Mouse (Mus musculus) CH12.LX (cell line): ENCODE data around the gene Wwp2. TPM values are rescaled to one million over a fixed set of nuclear protein-coding genes. Genes with fewer than 3 reads are reported as not detected.
A peak's percentile ranks its signal among the peaks of the same experiment; 100 is the strongest.

Source experiments
- DNase-seq: peaks from one replicate; pipeline ENCODE4 v3.0.0-alpha.2; 2013; ENCODE audit errors: extremely low read depth
- H3K27ac ChIP-seq: 2 replicates; pipeline ENCODE4 v1.5.1; 2012; ENCODE audit warnings: low read depth, mild to moderate bottlenecking, control low read depth, moderate library complexity; ENCODE audit not compliant: insufficient read depth
- H3K27me3 ChIP-seq: replicated peaks from 2 replicates; pipeline ENCODE3; 2012; ENCODE audit warnings: inconsistent platforms
- H3K36me3 ChIP-seq, 2 experiments: replicated peaks in 1 of 2; 2 replicates each; pipeline versions ENCODE3 to v1.6.1; 2012; ENCODE audit warnings: inconsistent platforms in 1 of 2, low read length in 1 of 2, mild to moderate bottlenecking in 1 of 2, mixed read lengths in 1 of 2, moderate library complexity in 1 of 2; ENCODE audit not compliant: control insufficient read depth in 1 of 2, insufficient read depth in 1 of 2
- H3K4me1 ChIP-seq, 2 experiments: 2 replicates each; pipeline ENCODE4 v1.6.1; 2012; ENCODE audit warnings: inconsistent platforms in 1 of 2, moderate library complexity in 1 of 2; ENCODE audit not compliant: insufficient read depth in 2 of 2, control insufficient read depth in 1 of 2
- H3K4me2 ChIP-seq: 2 replicates; pipeline ENCODE4 v1.6.1; 2012; ENCODE audit warnings: low read depth, mild to moderate bottlenecking, control low read depth; ENCODE audit not compliant: poor library complexity, insufficient read depth, severe bottlenecking
- H3K4me3 ChIP-seq, 3 experiments: fragments of 150-350 bp in 1 of 3; sonication (generic) in 1 of 3; replicated peaks in 1 of 3; 2 replicates each; pipeline versions ENCODE3 to v1.5.1; 2011 to 2012; ENCODE audit warnings: low read depth in 2 of 3, low read length in 2 of 3, mild to moderate bottlenecking in 2 of 3, moderate library complexity in 2 of 3, control low read depth in 1 of 3, improper control_type of control experiment in 1 of 3, inconsistent platforms in 1 of 3, mixed read lengths in 1 of 3; ENCODE audit not compliant: poor library complexity in 1 of 3
- H3K79me2 ChIP-seq: replicated peaks from 2 replicates; pipeline ENCODE4 v1.6.1; 2012; ENCODE audit warnings: mild to moderate bottlenecking, moderate library complexity; ENCODE audit not compliant: control insufficient read depth, poor library complexity, insufficient read depth, severe bottlenecking; ENCODE audit errors: extremely low read depth
- H3K9ac ChIP-seq: 2 replicates; pipeline ENCODE4 v1.6.1; 2012; ENCODE audit warnings: low read depth, mild to moderate bottlenecking, control low read depth, moderate library complexity; ENCODE audit not compliant: insufficient read depth
- H3K9me3 ChIP-seq: replicated peaks from 2 replicates; pipeline ENCODE3; 2012; ENCODE audit warnings: low read length, inconsistent platforms, mixed read lengths
- BHLHE40 ChIP-seq: IDR thresholded peaks from 2 replicates; pipeline ENCODE4 v1.6.1; 2011; ENCODE audit warnings: mild to moderate bottlenecking, low read depth, low read length, improper control_type of control experiment
- CHD1 ChIP-seq: IDR thresholded peaks from 2 replicates; pipeline ENCODE4 v1.6.1; 2012; ENCODE audit warnings: low read depth, low read length, improper control_type of control experiment, inconsistent platforms
- CHD2 ChIP-seq: IDR thresholded peaks from 2 replicates; pipeline ENCODE4 v1.6.1; 2011; ENCODE audit warnings: low read length, improper control_type of control experiment
- CTCF ChIP-seq, 2 experiments: IDR thresholded peaks in 1 of 2; conservative IDR thresholded peaks in 1 of 2; 2 replicates each; pipeline ENCODE4 v1.5.1; 2011 to 2012; ENCODE audit warnings: low read depth in 2 of 2, low read length in 2 of 2, improper control_type of control experiment in 1 of 2, inconsistent platforms in 1 of 2, mild to moderate bottlenecking in 1 of 2, moderate library complexity in 1 of 2
- E2F4 ChIP-seq: IDR thresholded peaks from 2 replicates; pipeline ENCODE4 v1.6.1; 2011; ENCODE audit warnings: low read depth, low read length, improper control_type of control experiment; ENCODE audit not compliant: insufficient replicate concordance
- ELF1 ChIP-seq: IDR thresholded peaks from 2 replicates; pipeline ENCODE4 v1.6.1; 2014; ENCODE audit warnings: low read depth, mild to moderate bottlenecking, inconsistent platforms, low read length, improper control_type of control experiment
- ETS1 ChIP-seq: conservative IDR thresholded peaks from 2 replicates; pipeline ENCODE4 v1.6.1; 2012; ENCODE audit warnings: low read depth, mild to moderate bottlenecking, inconsistent platforms, low read length, improper control_type of control experiment, moderate library complexity
- HCFC1 ChIP-seq: IDR thresholded peaks from 2 replicates; pipeline ENCODE4 v1.6.1; 2012; ENCODE audit warnings: low read depth, mild to moderate bottlenecking, inconsistent platforms, low read length, improper control_type of control experiment
- IRF4 ChIP-seq: IDR thresholded peaks from 2 replicates; pipeline ENCODE4 v1.6.1; 2014; ENCODE audit warnings: low read depth, mild to moderate bottlenecking, inconsistent platforms, low read length, improper control_type of control experiment
- JUN ChIP-seq: IDR thresholded peaks from 2 replicates; pipeline ENCODE4 v1.6.1; 2011; ENCODE audit warnings: low read depth, mild to moderate bottlenecking, low read length, improper control_type of control experiment, moderate library complexity; ENCODE audit not compliant: insufficient read depth
- JUND ChIP-seq: conservative IDR thresholded peaks from 2 replicates; pipeline ENCODE4 v1.6.1; 2011; ENCODE audit warnings: low read depth, low read length, improper control_type of control experiment
- KAT2A ChIP-seq: IDR thresholded peaks from 2 replicates; pipeline ENCODE4 v1.6.1; 2012; ENCODE audit warnings: low read length, improper control_type of control experiment, inconsistent platforms; ENCODE audit not compliant: insufficient replicate concordance
- MAFK ChIP-seq: IDR thresholded peaks from 2 replicates; pipeline ENCODE4 v1.6.1; 2011; ENCODE audit warnings: low read length, improper control_type of control experiment; ENCODE audit not compliant: insufficient replicate concordance
- MAX ChIP-seq: IDR thresholded peaks from 2 replicates; pipeline ENCODE4 v1.6.1; 2011; ENCODE audit warnings: low read length, improper control_type of control experiment
- MAZ ChIP-seq: IDR thresholded peaks from 2 replicates; pipeline ENCODE4 v1.6.1; 2012; ENCODE audit warnings: low read depth, mild to moderate bottlenecking, inconsistent platforms, low read length, improper control_type of control experiment, moderate library complexity
- MEF2A ChIP-seq: IDR thresholded peaks from 2 replicates; pipeline ENCODE4 v1.6.1; 2014; ENCODE audit warnings: low read depth, mild to moderate bottlenecking, inconsistent platforms, low read length, improper control_type of control experiment, borderline replicate concordance
- MXI1 ChIP-seq: IDR thresholded peaks from 2 replicates; pipeline ENCODE4 v1.6.1; 2011; ENCODE audit warnings: mild to moderate bottlenecking, low read depth, low read length, improper control_type of control experiment
- NELFE ChIP-seq: IDR thresholded peaks from 2 replicates; pipeline ENCODE4 v1.6.1; 2011; ENCODE audit warnings: low read depth, low read length, improper control_type of control experiment
- NRF1 ChIP-seq: IDR thresholded peaks from 2 replicates; pipeline ENCODE4 v1.6.1; 2014; ENCODE audit warnings: low read depth, mild to moderate bottlenecking, inconsistent platforms, low read length, improper control_type of control experiment, moderate library complexity
- PAX5 ChIP-seq: IDR thresholded peaks from 2 replicates; pipeline ENCODE4 v1.6.1; 2012; ENCODE audit warnings: low read length, inconsistent platforms, mixed read lengths
- POLR2A ChIP-seq: IDR thresholded peaks from 2 replicates; pipeline ENCODE4 v1.6.1; 2011; ENCODE audit warnings: low read depth, mild to moderate bottlenecking, improper control_type of control experiment, low read length
- RCOR1 ChIP-seq: conservative IDR thresholded peaks from 2 replicates; pipeline ENCODE4 v1.6.1; 2012; ENCODE audit warnings: low read depth, mild to moderate bottlenecking, inconsistent platforms, low read length, improper control_type of control experiment
- SIN3A ChIP-seq: IDR thresholded peaks from 2 replicates; pipeline ENCODE4 v1.6.1; 2012; ENCODE audit warnings: low read length, improper control_type of control experiment, inconsistent platforms
- SMC3 ChIP-seq: IDR thresholded peaks from 2 replicates; pipeline ENCODE4 v1.6.1; 2011; ENCODE audit warnings: low read depth, low read length, improper control_type of control experiment
- TBP ChIP-seq: conservative IDR thresholded peaks from 2 replicates; pipeline ENCODE4 v1.6.1; 2011; ENCODE audit warnings: low read depth, low read length, improper control_type of control experiment
- TCF12 ChIP-seq: IDR thresholded peaks from 2 replicates; pipeline ENCODE4 v1.6.1; 2014; ENCODE audit warnings: low read depth, mild to moderate bottlenecking, inconsistent platforms, low read length, improper control_type of control experiment
- UBTF ChIP-seq: IDR thresholded peaks from 2 replicates; pipeline ENCODE4 v1.6.1; 2012; ENCODE audit warnings: low read depth, mild to moderate bottlenecking, inconsistent platforms, low read length, improper control_type of control experiment, moderate library complexity
- USF2 ChIP-seq: conservative IDR thresholded peaks from 2 replicates; pipeline ENCODE4 v1.6.1; 2011; ENCODE audit warnings: low read depth, low read length, improper control_type of control experiment
- ZKSCAN1 ChIP-seq: IDR thresholded peaks from 2 replicates; pipeline ENCODE4 v1.6.1; 2012; ENCODE audit warnings: low read depth, inconsistent platforms, low read length, improper control_type of control experiment, borderline replicate concordance
- ZMIZ1 ChIP-seq: IDR thresholded peaks from 2 replicates; pipeline ENCODE4 v1.6.1; 2012; ENCODE audit warnings: low read depth, mild to moderate bottlenecking, inconsistent platforms, low read length, improper control_type of control experiment
- ZNF384 ChIP-seq: IDR thresholded peaks from 2 replicates; pipeline ENCODE4 v1.6.1; 2012; ENCODE audit warnings: low read depth, low read length, improper control_type of control experiment, inconsistent platforms
- dilution Hi-C: fragments of 300-500 bp; cut with MboI; formaldehyde crosslinking; loops from 2 replicates; pipeline ENCODE4 v1.14.3; 2020; ENCODE audit warnings: low sequenced_read_pairs; ENCODE audit not compliant: extremely low pct_unique_long_range_greater_than_20kb, extremely low pct_ligation_motif_present
- in situ Hi-C: fragments of 300-500 bp; cut with MboI; formaldehyde crosslinking; loops from 3 replicates; pipeline ENCODE4 v1.14.3; 2019; ENCODE audit warnings: low sequenced_read_pairs, low pct_ligation_motif_present, low pct_unique_long_range_greater_than_20kb, mixed read lengths
- polyA plus RNA-seq: library from polyadenylated mRNA; unstranded; fragments of >175 nt; gene quantifications from 2 replicates; pipeline ENCODE4 v1.2.1, GENCODE M21; 2012; ENCODE audit warnings: low read depth; ENCODE audit not compliant: insufficient read length
- total RNA-seq, 2 experiments: library from RNA; depleted of rRNA; stranded (reverse); fragments of 300-350 nt in 1 of 2; fragments of >200 nt in 1 of 2; gene quantifications; 2 replicates each; pipeline ENCODE4 v1.2.3; 2012 to 2014

The Wwp2 gene
- total and polyA plus RNA-seq, 3 experiments = 13.5 to 30.3 (median 20.7) TPM

- in situ Hi-C loops (loop anchor here (25.0 kb wide), 1 partner anchor 459 kb away; no protein-coding TSS in a partner anchor), dilution Hi-C loops (no loop called here)
- Histone ChIP-seq H3K27ac (no peak overlapping the region), H3K79me2 (no peaks in the 10 kb centered on the region), H3K36me3 (peaks cover 0 to 7% of the 10 kb centered on the region in 2 experiments), H3K27me3 (no peaks in the 10 kb centered on the region), H3K9ac (no peak overlapping the region), H3K4me3 (no peak overlapping the region), H3K4me2 (no peak overlapping the region), H3K9me3 (no peaks in the 10 kb centered on the region), H3K4me1 (peaks cover 0 to 2% of the 10 kb centered on the region in 2 experiments; a peak in 1 of 4 replicates)
- no peak for DNase-seq
- TF ChIP-seq HCFC1 = no peak
- no peak for TF ChIP-seq MAZ
- no peak for TF ChIP-seq TCF12
- TF ChIP-seq KAT2A = no peak
- TF ChIP-seq USF2 = no peak
- no peak for TF ChIP-seq JUND
- TF ChIP-seq SIN3A = no peak
- TF ChIP-seq POLR2A = no peak
- TF ChIP-seq UBTF = no peak
Observed at GRCm38 (mm10) chr8:107571486-107572135, 135.4 kb downstream of the Wwp2 start.

- in situ Hi-C loops (loop anchor here (25.0 kb wide), 1 partner anchor 460 kb away; no protein-coding TSS in a partner anchor), dilution Hi-C loops (no loop called here)
- Histone ChIP-seq H3K27me3 (no peaks in the 10 kb centered on the region), H3K4me3 (no peak overlapping the region), H3K9ac (no peak overlapping the region), H3K79me2 (no peaks in the 10 kb centered on the region), H3K4me2 (no peak overlapping the region), H3K9me3 (no peaks in the 10 kb centered on the region), H3K27ac (no peak overlapping the region), H3K4me1 (peaks cover 0 to 3% of the 10 kb centered on the region in 2 experiments; a peak in 1 of 4 replicates), H3K36me3 (peaks cover 0 to 8% of the 10 kb centered on the region in 2 experiments)
- DNase-seq = peak; percentile 86
- TF ChIP-seq ETS1 (no peak), ZKSCAN1 (no peak), TBP (no peak), IRF4 (0 out of 2 replicates have a peak, but pooled peaks have one; percentile 18), UBTF (no peak), CHD1 (no peak), RCOR1 (no peak), MAZ (no peak), MAX (no peak), MXI1 (no peak), BHLHE40 (no peak), CTCF (conservative IDR thresholded peaks at IDR 0.05 in 1 of 2, IDR thresholded peaks at IDR 0.05 in 1 of 2; ENCODE audit: low read depth in 2 of 2, low read length in 2 of 2) (peak; percentile 84 to 95), NELFE (no peak), JUN (no peak), ELF1 (no peak), NRF1 (no peak), SMC3 (peak; percentile 98), MAFK (no peak), CHD2 (no peak), JUND (no peak), ZNF384 (no peak), PAX5 (no peak), MEF2A (no peak), KAT2A (no peak), HCFC1 (no peak), E2F4 (no peak), POLR2A (no peak), SIN3A (no peak), ZMIZ1 (no peak)
Observed at GRCm38 (mm10) chr8:107572497-107572896, 136.3 kb downstream of the Wwp2 start.
